Mouse (Mus musculus) intestine, embryonic 14.5 days (tissue): ENCODE data around the gene Ror2. TPM values are rescaled to one million over a fixed set of nuclear protein-coding genes. Genes with fewer than 3 reads are reported as not detected.

Experiments used
- ATAC-seq: fragments of 200-750 bp; cut with Nextera tagmentation; replicated peaks from 2 replicates; pipeline ENCODE4 v1.8.0; 2017; ENCODE audit warnings: low read depth, moderate number of reproducible peaks, moderate TSS enrichment, moderate library complexity; ENCODE audit not compliant: low FRiP score, low TSS enrichment
- DNase-seq: peaks from one replicate; pipeline ENCODE4 v3.0.0-alpha.2; 2018; ENCODE audit warnings: low spot score
- H3K27ac ChIP-seq: fragments of 300-500 bp; sonication (generic); 2 replicates; pipeline ENCODE4 v1.5.1; 2014; ENCODE audit warnings: low read depth, mild to moderate bottlenecking, control low read depth
- H3K27me3 ChIP-seq: fragments of 300-500 bp; sonication (generic); replicated peaks from 2 replicates; pipeline ENCODE4 v1.6.1; 2014; ENCODE audit warnings: low read length, control low read depth; ENCODE audit not compliant: control insufficient read depth, insufficient read depth
- H3K36me3 ChIP-seq: fragments of 300-500 bp; sonication (generic); 2 replicates; pipeline ENCODE4 v1.6.1; 2014; ENCODE audit warnings: low read length, control low read depth; ENCODE audit not compliant: control insufficient read depth, insufficient read depth
- H3K4me1 ChIP-seq: fragments of 300-500 bp; sonication (generic); replicated peaks from 2 replicates; pipeline ENCODE4 v1.6.1; 2014; ENCODE audit warnings: low read length, control low read depth, mixed read lengths; ENCODE audit not compliant: control insufficient read depth, insufficient read depth
- H3K4me2 ChIP-seq: fragments of 300-500 bp; sonication (generic); 2 replicates; pipeline ENCODE4 v1.6.1; 2014; ENCODE audit warnings: low read length
- H3K4me3 ChIP-seq: fragments of 300-500 bp; sonication (generic); 2 replicates; pipeline ENCODE4 v1.5.1; 2014; ENCODE audit warnings: low read depth, low read length, control low read depth, mixed read lengths
- H3K9ac ChIP-seq: fragments of 300-500 bp; sonication (generic); 2 replicates; pipeline ENCODE4 v1.6.1; 2014; ENCODE audit warnings: mild to moderate bottlenecking, low read length
- H3K9me3 ChIP-seq: fragments of 300-500 bp; sonication (generic); 2 replicates; pipeline ENCODE4 v1.6.1; 2016; ENCODE audit warnings: low read length, control low read depth; ENCODE audit not compliant: control insufficient read depth
- WGBS: fragments of 180-500 bp; shearing (Covaris S2); extraction: QIAGEN DNeasy Blood & Tissue Kit; methylation state at CpG from one replicate; pipeline ENCODE4 v1.1.7; 2014; 5-methylcytosine and 5-hydroxymethylcytosine counted together
- polyA plus RNA-seq: library from polyadenylated mRNA; unstranded; fragments of >200 nt; fragmentation: Nextera tagmentation; extraction: Ambion mirVana; gene quantifications from 2 replicates; pipeline ENCODE4 v1.2.1, GENCODE M21; 2014

Ror2 gene
- polyA plus RNA-seq, 1 experiment from 2014 or later = 18.5 TPM

DNA sequence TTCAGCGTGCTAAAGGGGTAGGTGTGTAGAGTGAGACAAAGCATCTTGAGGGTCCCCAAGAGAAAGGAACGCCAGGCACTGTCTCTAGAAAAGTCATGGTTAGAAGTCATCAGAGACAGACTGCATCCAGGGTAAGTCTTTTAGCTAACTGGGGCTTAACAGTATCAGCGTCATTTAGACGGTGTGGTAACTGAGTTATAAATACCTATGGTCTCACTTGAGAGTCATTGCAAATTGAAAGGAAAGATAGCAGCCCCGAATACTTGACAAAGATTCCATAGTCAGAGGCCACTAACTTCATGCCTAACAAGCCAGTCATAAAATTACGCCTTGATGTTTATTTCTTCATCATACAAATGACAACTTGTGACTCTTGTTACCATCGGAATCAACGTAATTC lies 191.3 kb downstream of the Ror2 start:
- WGBS = 76% methylated on average over 8 of the region's 8 CpGs
- peaks cover 7% of the 10 kb centered on the region; the same call in 1 of the 2 replicates for H3K4me1 ChIP-seq
- H3K36me3 ChIP-seq = no peaks in the 10 kb centered on the region
- ATAC-seq (no peak), DNase-seq (no peak)
- H3K27ac ChIP-seq = no peak overlapping the region
- H3K4me3 ChIP-seq = no peak overlapping the region
- no peaks in the 10 kb centered on the region for H3K9me3 ChIP-seq
- H3K27me3 ChIP-seq = no peaks in the 10 kb centered on the region
- H3K4me2 ChIP-seq = no peak overlapping the region
- H3K9ac ChIP-seq = no peak overlapping the region

DNA sequence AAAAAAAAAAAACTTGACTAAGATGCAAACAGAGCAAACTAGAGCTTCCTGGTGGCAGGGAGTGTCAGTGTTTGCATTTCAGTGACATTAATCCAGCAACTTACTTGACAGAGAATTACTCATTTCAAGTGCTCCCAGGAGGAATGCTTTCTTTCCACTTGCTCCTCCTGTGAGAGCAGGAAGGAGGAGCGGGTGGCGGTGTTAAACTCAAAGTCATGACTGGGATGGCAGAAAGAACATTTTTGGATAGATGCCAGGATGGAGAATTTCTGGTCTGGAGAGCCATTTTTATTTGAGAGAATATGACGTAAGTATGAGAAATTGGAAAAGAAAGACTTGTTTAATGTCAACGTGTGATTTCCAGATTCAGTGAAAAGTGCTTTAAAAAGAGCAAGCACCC lies 192.5 kb downstream of the Ror2 start:
- Histone ChIP-seq H3K36me3 (no peaks in the 10 kb centered on the region), H3K4me2 (no peak overlapping the region), H3K9me3 (no peaks in the 10 kb centered on the region), H3K9ac (no peak overlapping the region), H3K27ac (no peak overlapping the region), H3K4me3 (no peak overlapping the region), H3K4me1 (0 out of 2 replicates have a peak, but pooled peaks cover 10% of the 10 kb centered on the region), H3K27me3 (no peaks in the 10 kb centered on the region)
- no peak for DNase-seq
- WGBS = 36% methylated on average over 4 of the region's 4 CpGs
- no peak for ATAC-seq

DNA sequence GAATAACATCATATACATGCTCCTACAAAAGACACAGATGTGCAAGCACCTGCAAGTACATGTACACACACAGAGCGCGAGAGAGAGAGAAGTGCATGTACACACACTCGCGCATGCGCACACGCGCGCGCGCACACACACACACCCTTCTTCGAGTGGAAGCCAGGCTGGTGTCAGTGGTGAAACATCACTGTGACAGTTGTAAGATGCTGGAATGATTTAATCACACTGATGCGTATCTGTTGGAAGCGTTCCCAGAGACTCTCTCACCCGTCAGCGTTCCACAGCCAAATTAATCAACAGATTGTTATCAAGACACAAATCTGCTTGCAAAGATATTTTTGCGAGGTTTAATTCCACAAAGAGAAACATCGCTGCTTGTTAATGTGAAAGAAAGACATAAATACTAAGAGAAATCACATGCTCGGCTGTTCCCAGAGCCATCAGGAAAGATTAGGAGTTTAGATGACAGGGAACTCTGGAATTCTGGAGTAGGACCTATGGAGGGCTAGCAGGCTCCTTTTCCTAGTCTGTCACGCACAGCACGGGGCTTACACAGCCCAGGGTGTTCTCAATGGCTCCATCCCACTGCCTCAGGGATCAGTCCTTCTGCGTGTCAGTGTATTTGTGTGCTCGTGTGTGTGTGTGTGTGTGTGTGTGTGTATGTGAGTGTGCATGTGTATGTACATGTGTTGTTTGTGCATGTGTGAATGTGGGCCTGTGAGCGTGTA lies 199.2 kb downstream of the Ror2 start:
- Histone ChIP-seq H3K4me1 (0 out of 2 replicates have a peak, but pooled peaks cover 3% of the 10 kb centered on the region), H3K9me3 (no peaks in the 10 kb centered on the region), H3K4me3 (no peak overlapping the region), H3K27me3 (no peaks in the 10 kb centered on the region), H3K4me2 (no peak overlapping the region), H3K27ac (no peak overlapping the region), H3K9ac (no peak overlapping the region), H3K36me3 (no peaks in the 10 kb centered on the region)
- ATAC-seq (no peak), DNase-seq (no peak)
- WGBS = 67% methylated on average over 23 of the region's 23 CpGs

DNA sequence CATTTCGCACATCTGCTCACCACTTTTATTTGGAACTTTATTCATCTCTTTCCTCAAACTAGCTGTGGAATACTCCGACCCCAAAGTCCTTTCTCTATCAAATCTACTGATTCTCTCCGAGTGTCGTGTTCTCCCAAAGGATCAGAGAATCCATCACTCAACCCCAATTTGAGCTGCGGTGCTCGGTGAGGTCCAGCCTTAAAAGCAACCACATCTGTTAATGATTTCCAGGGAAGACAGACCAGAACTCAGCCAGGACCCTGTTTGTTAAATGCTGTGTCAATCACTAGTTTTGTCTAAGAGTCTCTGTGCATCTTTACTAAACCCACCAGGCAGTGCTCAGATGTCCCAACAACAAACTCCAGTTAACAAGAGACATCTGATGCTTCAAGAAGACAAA lies 204.1 kb downstream of the Ror2 start:
- no peak for DNase-seq
- no peaks in the 10 kb centered on the region for H3K4me1 ChIP-seq

DNA sequence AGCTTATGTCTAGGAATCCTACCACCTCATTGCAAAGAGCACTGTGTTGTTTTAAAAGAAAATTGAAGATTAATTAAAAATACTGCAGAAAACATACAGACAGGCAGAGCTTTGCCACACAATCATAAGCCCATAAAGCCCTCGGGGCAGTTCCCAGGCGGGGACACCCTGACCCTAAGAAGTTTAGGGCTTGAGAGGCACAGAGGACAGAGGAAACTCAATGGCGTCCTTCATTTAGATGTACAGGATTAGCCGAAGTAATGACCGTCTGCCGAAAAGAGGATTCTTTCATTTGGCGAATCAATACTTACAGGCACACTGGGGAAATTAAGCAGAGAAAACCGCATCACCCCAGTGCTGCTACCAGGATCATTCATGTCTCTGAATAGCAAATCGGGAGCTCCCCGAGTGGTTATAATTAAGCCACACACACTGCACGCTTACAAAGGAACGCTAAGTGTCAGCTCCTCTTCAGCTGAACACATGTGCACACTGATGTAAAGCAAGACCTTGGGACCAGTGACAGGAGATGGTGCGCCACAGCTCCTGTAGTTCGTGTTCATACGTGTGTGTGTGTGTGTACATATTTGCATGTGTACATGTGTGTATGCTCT lies 208.1 kb downstream of the Ror2 start:
- H3K27me3 ChIP-seq = no peaks in the 10 kb centered on the region
- no peak overlapping the region for H3K9ac ChIP-seq
- no peaks in the 10 kb centered on the region for H3K36me3 ChIP-seq
- H3K9me3 ChIP-seq = no peaks in the 10 kb centered on the region
- ATAC-seq = no peak
- no peak overlapping the region for H3K4me2 ChIP-seq
- DNase-seq = no peak
- no peak overlapping the region for H3K27ac ChIP-seq
- H3K4me1 ChIP-seq = no peaks in the 10 kb centered on the region
- WGBS = 84% methylated on average over 15 of the region's 15 CpGs
- H3K4me3 ChIP-seq = no peak overlapping the region

More for the DNA sequence above, 204.1 kb downstream of the Ror2 start:
- H3K27me3 ChIP-seq = no peaks in the 10 kb centered on the region
- no peaks in the 10 kb centered on the region for H3K36me3 ChIP-seq
- H3K9ac ChIP-seq = no peak overlapping the region
- WGBS = 49% methylated on average over 6 of the region's 6 CpGs
- H3K4me2 ChIP-seq = no peak overlapping the region
- H3K27ac ChIP-seq = no peak overlapping the region
- no peak for ATAC-seq
- no peaks in the 10 kb centered on the region for H3K9me3 ChIP-seq
- no peak overlapping the region for H3K4me3 ChIP-seq

DNA sequence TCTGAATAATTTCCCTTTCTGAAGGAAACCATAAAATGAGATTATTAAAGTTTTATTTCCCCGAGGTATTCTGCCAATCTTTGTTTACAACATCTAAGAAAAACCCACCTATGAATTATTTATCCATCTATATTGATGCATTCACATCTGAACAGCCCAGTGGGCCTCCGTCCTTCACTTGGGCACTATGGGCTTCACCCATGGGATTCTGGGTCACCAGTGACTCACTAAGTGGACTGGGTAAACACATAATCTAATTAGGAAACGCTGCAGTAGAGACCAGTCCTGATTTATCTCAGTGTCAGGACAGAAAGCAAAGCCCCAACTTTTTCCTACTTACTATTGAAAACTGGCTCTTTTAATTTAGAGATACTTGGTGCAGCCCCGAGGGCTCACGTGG lies 210.9 kb downstream of the Ror2 start:
- Histone ChIP-seq H3K27ac (no peak overlapping the region), H3K9ac (no peak overlapping the region), H3K4me2 (no peak overlapping the region), H3K4me3 (no peak overlapping the region), H3K27me3 (no peaks in the 10 kb centered on the region), H3K9me3 (no peaks in the 10 kb centered on the region), H3K36me3 (no peaks in the 10 kb centered on the region), H3K4me1 (no peaks in the 10 kb centered on the region)
- 58% methylated on average over 5 of the region's 5 CpGs for WGBS
- ATAC-seq = no peak
- DNase-seq = no peak

DNA sequence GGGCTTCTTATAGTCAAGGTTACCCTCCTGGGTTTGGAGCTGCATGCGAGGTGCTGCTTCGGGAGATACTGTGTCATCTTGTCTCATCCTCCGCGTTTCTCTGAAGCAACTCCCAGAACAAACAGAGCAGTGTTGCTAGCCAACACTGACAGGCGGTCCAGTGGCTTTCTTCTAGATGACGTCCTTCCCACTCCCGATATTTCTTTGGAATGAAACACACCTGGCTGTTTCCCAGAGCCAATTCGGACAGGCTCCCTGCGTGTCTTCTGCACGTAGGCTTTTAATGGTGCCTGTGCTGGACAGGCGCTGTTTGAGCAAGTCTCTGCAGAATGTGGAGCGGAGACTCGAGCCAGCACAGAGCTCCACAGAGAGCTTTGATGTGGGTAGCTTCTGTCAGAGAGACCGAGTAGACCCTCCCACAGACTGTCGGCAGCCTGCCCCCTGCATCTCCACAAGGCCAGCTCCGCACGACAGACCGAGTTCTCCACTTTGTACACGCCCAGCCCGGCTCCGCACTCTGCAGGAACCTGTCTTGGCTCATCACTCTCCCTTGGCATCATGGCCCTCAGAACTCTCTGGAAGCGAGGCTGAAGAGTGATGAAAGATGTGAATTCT lies 216.7 kb downstream of the Ror2 start:
- DNase-seq (no peak), ATAC-seq (no peak)
- Histone ChIP-seq H3K27me3 (no peaks in the 10 kb centered on the region), H3K9me3 (no peaks in the 10 kb centered on the region), H3K4me3 (no peak overlapping the region), H3K9ac (no peak overlapping the region), H3K4me1 (no peaks in the 10 kb centered on the region), H3K27ac (no peak overlapping the region), H3K36me3 (no peaks in the 10 kb centered on the region), H3K4me2 (no peak overlapping the region)
- WGBS = 61% methylated on average over 22 of the region's 22 CpGs

DNA sequence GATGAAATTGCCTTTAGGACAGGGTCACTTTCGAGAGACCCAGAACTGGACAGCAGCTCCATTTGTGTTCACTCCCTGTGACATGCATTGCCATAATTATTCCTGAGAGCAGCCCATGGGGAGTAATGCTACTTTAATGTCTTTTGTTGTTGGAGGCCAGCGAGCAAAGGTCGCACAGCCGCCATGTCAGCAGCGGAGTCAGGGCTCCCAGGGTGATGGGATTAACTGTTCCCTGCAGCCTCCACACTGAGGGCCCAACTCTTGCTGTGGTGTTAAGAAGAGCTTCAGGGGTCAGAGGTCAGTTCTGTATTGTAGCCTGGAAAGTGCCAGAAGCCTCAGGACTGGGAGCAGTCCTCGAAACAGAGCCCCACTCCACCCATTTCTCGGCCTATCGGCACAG lies 217.5 kb downstream of the Ror2 start:
- WGBS = 79% methylated on average over 8 of the region's 8 CpGs
- H3K9ac ChIP-seq = no peak overlapping the region
- ATAC-seq = no peak
- DNase-seq = no peak
- no peaks in the 10 kb centered on the region for H3K36me3 ChIP-seq
- H3K4me3 ChIP-seq = no peak overlapping the region
- no peaks in the 10 kb centered on the region for H3K27me3 ChIP-seq
- H3K9me3 ChIP-seq = no peaks in the 10 kb centered on the region
- H3K4me1 ChIP-seq = no peaks in the 10 kb centered on the region
- no peak overlapping the region for H3K4me2 ChIP-seq
- no peak overlapping the region for H3K27ac ChIP-seq
